Mouse (Mus musculus) 416B (cell line): ENCODE measurements around the gene Zfp831.

Source experiments
- DNase-seq: peaks from one replicate; pipeline ENCODE4 v3.0.0; 2011; ENCODE audit warnings: low read depth

Zfp831 gene

GRCm38 (mm10) chr2:174731939-174732338, 88.6 kb downstream of the Zfp831 start:
- no peak for DNase-seq

GRCm38 (mm10) chr2:174735270-174735669, 91.9 kb downstream of the Zfp831 start:
- no peak for DNase-seq

- no peak for DNase-seq
Measured at GRCm38 (mm10) chr2:174747182-174747581, 103.8 kb downstream of the Zfp831 start.

- DNase-seq = no peak
Measured at GRCm38 (mm10) chr2:174748381-174748780, 105.0 kb downstream of the Zfp831 start.

GRCm38 (mm10) chr2:174753197-174753596, 109.9 kb downstream of the Zfp831 start:
- no peak for DNase-seq

GRCm38 (mm10) chr2:174754231-174754630, 110.9 kb downstream of the Zfp831 start:
- no peak for DNase-seq

GRCm38 (mm10) chr2:174759189-174759588, 115.9 kb downstream of the Zfp831 start:
- DNase-seq = no peak
